Mouse (Mus musculus) right cerebral cortex, adult 18-20 months (tissue): ENCODE results near the gene Itgb7.

Source experiments
- DNase-seq: peaks from one replicate; pipeline ENCODE4 v3.0.0; 2022; ENCODE audit warnings: mixed read lengths

Gene Itgb7

GRCm38 (mm10) chr15:102192820-102193386 lies 38.8 kb downstream of the Itgb7 start:
- DNase-seq = no peak

- DNase-seq = no peak
Measured at GRCm38 (mm10) chr15:102192271-102192812, 39.4 kb downstream of the Itgb7 start.

- DNase-seq = no peak
Measured at GRCm38 (mm10) chr15:102191699-102192098, 40.0 kb downstream of the Itgb7 start.

DNA sequence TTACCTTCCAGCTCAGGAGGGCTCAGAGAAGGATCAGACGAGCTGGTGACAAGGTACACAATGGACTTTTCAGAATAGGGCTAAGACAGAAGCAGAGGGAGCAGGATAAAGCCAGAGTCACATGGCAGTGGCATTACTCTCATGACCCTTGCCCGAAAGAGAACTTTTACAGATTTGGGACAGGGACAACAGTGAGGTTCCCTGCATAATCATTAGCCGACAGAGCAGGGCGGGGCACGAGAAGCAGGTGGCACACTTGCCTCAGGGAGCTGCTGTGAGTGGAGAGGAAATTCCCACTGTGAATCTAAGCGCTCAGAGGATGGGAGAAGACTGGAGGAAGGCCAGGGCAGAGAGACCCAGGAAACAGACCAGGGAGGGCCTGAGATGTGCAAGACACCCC lies 42.9 kb downstream of the Itgb7 start:
- DNase-seq = no peak

DNA sequence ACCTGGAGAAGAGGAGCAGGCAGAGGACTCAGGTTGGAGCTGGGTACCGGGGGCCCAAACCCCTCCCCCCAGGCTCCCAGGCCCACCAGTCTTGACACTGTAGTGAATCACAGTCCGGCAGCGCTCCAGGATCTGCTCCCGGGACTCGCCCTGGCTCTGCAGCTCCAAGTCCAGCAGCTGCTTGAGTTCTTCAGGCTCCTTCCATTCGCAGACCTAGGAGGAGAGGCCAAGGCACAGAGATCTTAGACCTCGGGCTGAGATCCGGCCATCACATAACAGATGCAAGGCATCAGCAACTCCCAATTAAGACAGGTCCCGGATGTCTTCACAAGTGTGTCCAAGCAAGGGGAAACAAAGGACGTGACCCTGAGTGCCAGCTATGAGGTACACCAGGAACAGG lies 43.6 kb downstream of the Itgb7 start:
- no peak for DNase-seq

GRCm38 (mm10) chr15:102186239-102186638 lies 45.5 kb downstream of the Itgb7 start:
- DNase-seq = no peak

GRCm38 (mm10) chr15:102183076-102183475 lies 48.7 kb downstream of the Itgb7 start:
- DNase-seq = no peak

DNA sequence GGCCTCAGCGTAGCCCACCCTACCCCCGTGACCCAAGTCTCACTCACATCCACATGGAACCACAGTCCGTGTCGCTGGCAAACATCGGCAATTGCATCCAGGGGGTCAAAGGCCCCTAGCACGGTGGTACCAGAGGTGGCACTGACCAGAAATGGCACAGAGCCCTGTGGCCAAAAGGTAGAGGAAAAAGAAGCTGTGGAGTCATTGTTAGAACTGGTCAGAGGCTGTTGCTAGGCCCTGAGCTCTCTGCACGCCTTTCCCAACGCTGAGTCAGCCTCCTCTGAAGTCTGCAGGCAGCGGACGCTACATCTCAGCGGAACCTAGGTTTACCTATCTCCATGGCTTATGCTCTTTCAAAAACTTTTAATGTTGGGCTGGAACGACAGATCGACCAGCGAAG lies 51.8 kb downstream of the Itgb7 start:
- DNase-seq = no peak

GRCm38 (mm10) chr15:102179106-102179505 lies 52.6 kb downstream of the Itgb7 start:
- no peak for DNase-seq

GRCm38 (mm10) chr15:102178279-102178678 lies 53.5 kb downstream of the Itgb7 start:
- peak; percentile 73 for DNase-seq

- no peak for DNase-seq
Measured at GRCm38 (mm10) chr15:102177417-102177816, 54.3 kb downstream of the Itgb7 start.

GRCm38 (mm10) chr15:102176571-102177316 lies 55.0 kb downstream of the Itgb7 start:
- DNase-seq = no peak

GRCm38 (mm10) chr15:102175736-102176319 lies 55.9 kb downstream of the Itgb7 start:
- DNase-seq = no peak

GRCm38 (mm10) chr15:102173581-102173980 lies 58.2 kb downstream of the Itgb7 start:
- no peak for DNase-seq

GRCm38 (mm10) chr15:102169064-102169463 lies 62.7 kb downstream of the Itgb7 start:
- no peak for DNase-seq

DNA sequence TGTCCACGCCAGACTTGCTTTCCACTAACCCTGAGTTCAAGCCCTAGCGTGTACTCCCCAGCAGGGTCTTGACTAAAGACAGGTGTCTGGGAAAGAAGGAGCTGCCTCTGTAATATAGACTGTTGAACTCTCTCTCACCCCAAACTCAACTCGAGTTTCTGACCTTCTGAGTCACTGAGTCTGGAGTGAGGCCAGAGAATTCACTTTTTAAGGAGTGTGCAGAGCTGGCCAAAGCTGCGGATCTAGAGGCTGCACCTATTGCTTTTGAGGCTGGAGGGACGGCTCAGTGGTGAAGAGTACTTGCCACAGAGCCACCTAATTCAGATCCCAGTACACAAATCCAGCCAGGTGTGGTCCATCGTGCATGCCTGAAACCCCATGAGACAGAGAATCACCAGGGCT lies 64.1 kb downstream of the Itgb7 start:
- DNase-seq = no peak
